Mouse (Mus musculus) liver, adult 2 months (tissue): ENCODE results near the gene C1qtnf5. TPM values are rescaled to one million over a fixed set of nuclear protein-coding genes. Genes with fewer than 3 reads are reported as not detected.

ENCODE experiments used
- DNase-seq: peaks from one replicate; pipeline ENCODE4 v3.0.0-alpha.2; 2011; ENCODE audit warnings: low read depth, low spot score; ENCODE audit errors: extremely low read depth
- H3K27ac ChIP-seq: fragments of 200-500 bp; replicated peaks from 2 replicates; pipeline ENCODE4 v1.5.1; 2012; ENCODE audit warnings: low read depth, mild to moderate bottlenecking, control low read depth, inconsistent platforms, low read length; ENCODE audit not compliant: insufficient read depth
- H3K27me3 ChIP-seq: fragments of 200-500 bp; 2 replicates; pipeline ENCODE4 v1.6.1; 2012; ENCODE audit warnings: mild to moderate bottlenecking, moderate library complexity, low read length, inconsistent platforms; ENCODE audit not compliant: control insufficient read depth, insufficient read depth
- H3K36me3 ChIP-seq: fragments of 200-500 bp; 2 replicates; pipeline ENCODE4 v1.6.1; 2012; ENCODE audit warnings: low read length, inconsistent platforms; ENCODE audit not compliant: control insufficient read depth, insufficient read depth
- H3K4me1 ChIP-seq: fragments of 200-500 bp; 2 replicates; pipeline ENCODE4 v1.6.1; 2011; ENCODE audit warnings: low read length; ENCODE audit not compliant: control insufficient read depth, insufficient read depth
- H3K4me3 ChIP-seq: fragments of 200-500 bp; 2 replicates; pipeline ENCODE4 v1.5.1; 2011; ENCODE audit warnings: low read depth, mild to moderate bottlenecking, control low read depth, low read length, moderate library complexity; ENCODE audit not compliant: insufficient read depth
- H3K79me2 ChIP-seq: fragments of 200-500 bp; 2 replicates; pipeline ENCODE4 v1.6.1; 2012; ENCODE audit warnings: inconsistent platforms, mild to moderate bottlenecking, low read length, moderate library complexity; ENCODE audit not compliant: control insufficient read depth, insufficient read depth
- H3K9ac ChIP-seq: fragments of 200-500 bp; 2 replicates; pipeline ENCODE4 v1.6.1; 2012; ENCODE audit warnings: low read depth, mild to moderate bottlenecking, control low read depth, inconsistent platforms, low read length
- CTCF ChIP-seq: fragments of 200-500 bp; IDR thresholded peaks from 2 replicates; pipeline ENCODE4 v1.5.1; 2011; ENCODE audit warnings: low read depth, low read length, control low read depth
- POLR2A ChIP-seq: fragments of 200-500 bp; IDR thresholded peaks from 2 replicates; pipeline ENCODE4 v1.6.1; 2011; ENCODE audit warnings: low read length, control low read depth; ENCODE audit not compliant: insufficient read depth; ENCODE audit errors: extremely low read depth
- WGBS: fragments of 180-500 bp; shearing (Covaris S2); methylation state at CpG from one replicate; pipeline ENCODE4 v1.1.7; 2018; 5-methylcytosine and 5-hydroxymethylcytosine counted together
- polyA plus RNA-seq: library from polyadenylated mRNA; depleted of rRNA; stranded (reverse); fragments of >200 nt; gene quantifications from 2 replicates; pipeline ENCODE4 v1.2.3, GENCODE M21; 2012; rRNA removed
- total RNA-seq: library from RNA; depleted of rRNA; stranded (reverse); fragments of >200 nt; gene quantifications from 2 replicates; pipeline ENCODE4 v1.2.3, GENCODE M21; 2014; rRNA removed

Gene C1qtnf5
- 2.7 and 3.0 TPM in 2 replicates for total RNA-seq
- polyA plus RNA-seq = 5.6 and 5.7 TPM in 2 replicates

- TF ChIP-seq CTCF (no peak), POLR2A (no peak)
- Histone ChIP-seq H3K27me3 (no peaks in the 10 kb centered on the region), H3K36me3 (no peaks in the 10 kb centered on the region), H3K4me3 (peak within 1 kb of the TSS; percentile 32; the same call in 1 of the 2 replicates), H3K9ac (peak within 1 kb of the TSS; percentile 28), H3K27ac (peak within 1 kb of the TSS; percentile 6; the same call in 1 of the 2 replicates), H3K79me2 (peaks cover 5% of the 10 kb centered on the region; the same call in 1 of the 2 replicates), H3K4me1 (no peaks in the 10 kb centered on the region)
- peak; percentile 31 for DNase-seq
- WGBS = 79% methylated on average over 8 of the region's 8 CpGs
Observed at GRCm38 (mm10) chr9:44107110-44107509, at the start of gene C1qtnf5. Gene C1qtnf5 (plus strand): TSS chr9:44107245.

DNA sequence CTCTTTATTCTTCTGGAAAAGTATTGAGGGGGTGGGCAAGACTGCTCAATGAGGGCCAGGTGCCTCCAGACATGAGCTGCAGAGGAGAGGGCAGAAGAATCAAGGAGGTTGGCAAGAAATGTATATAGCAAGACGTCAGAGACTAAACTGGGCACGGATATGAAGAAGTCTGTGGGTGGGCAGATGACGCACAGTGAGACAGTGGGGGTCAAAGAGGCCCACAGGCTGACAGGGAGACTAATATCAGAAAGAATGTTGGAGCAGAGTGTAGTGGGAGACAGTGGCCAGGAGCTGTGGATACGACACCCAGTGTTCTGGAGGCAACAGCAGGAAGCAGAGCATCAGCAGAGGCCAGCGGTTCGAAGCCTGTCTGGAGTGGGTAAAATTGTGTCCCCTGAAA lies 48.4 kb upstream of the C1qtnf5 start:
- 80% methylated on average over 6 of the region's 6 CpGs for WGBS
- no peak for TF ChIP-seq POLR2A
- no peak for TF ChIP-seq CTCF
- no peak overlapping the region for H3K9ac ChIP-seq
- no peak overlapping the region for H3K27ac ChIP-seq
- no peaks in the 10 kb centered on the region for H3K4me1 ChIP-seq
- H3K36me3 ChIP-seq = no peaks in the 10 kb centered on the region
- peaks cover 2% of the 10 kb centered on the region; the same call in 1 of the 2 replicates for H3K27me3 ChIP-seq
- DNase-seq = no peak
- no peak overlapping the region for H3K4me3 ChIP-seq
- H3K79me2 ChIP-seq = no peaks in the 10 kb centered on the region

GRCm38 (mm10) chr9:44065177-44065576 lies 41.9 kb upstream of the C1qtnf5 start:
- Histone ChIP-seq H3K4me3 (no peak overlapping the region), H3K9ac (no peak overlapping the region), H3K27ac (no peak overlapping the region), H3K79me2 (no peaks in the 10 kb centered on the region), H3K4me1 (no peaks in the 10 kb centered on the region), H3K27me3 (no peaks in the 10 kb centered on the region), H3K36me3 (no peaks in the 10 kb centered on the region)
- WGBS = 26% methylated on average over 1 of the region's 1 CpGs
- TF ChIP-seq POLR2A (no peak), CTCF (0 out of 2 replicates have a peak, but pooled peaks have one; percentile 4)
- DNase-seq = no peak

GRCm38 (mm10) chr9:44066785-44067225 lies 40.2 kb upstream of the C1qtnf5 start, which contains the start of gene Usp2:
Gene Usp2 (plus strand): TSS chr9:44067021.
- peak within 1 kb of the TSS; percentile 56 for H3K27ac ChIP-seq
- H3K27me3 ChIP-seq = no peaks in the 10 kb centered on the region
- H3K9ac ChIP-seq = peak within 1 kb of the TSS; percentile 87
- TF ChIP-seq POLR2A = peak; percentile 41; the same call in 1 of the 2 replicates
- TF ChIP-seq CTCF = peak; percentile 75
- under 1% methylated on average over 38 of the region's 38 CpGs for WGBS
- peak; percentile 88 for DNase-seq
- no peaks in the 10 kb centered on the region for H3K36me3 ChIP-seq
- H3K79me2 ChIP-seq = no peaks in the 10 kb centered on the region
- H3K4me1 ChIP-seq = no peaks in the 10 kb centered on the region
- H3K4me3 ChIP-seq = peak within 1 kb of the TSS; percentile 84

DNA sequence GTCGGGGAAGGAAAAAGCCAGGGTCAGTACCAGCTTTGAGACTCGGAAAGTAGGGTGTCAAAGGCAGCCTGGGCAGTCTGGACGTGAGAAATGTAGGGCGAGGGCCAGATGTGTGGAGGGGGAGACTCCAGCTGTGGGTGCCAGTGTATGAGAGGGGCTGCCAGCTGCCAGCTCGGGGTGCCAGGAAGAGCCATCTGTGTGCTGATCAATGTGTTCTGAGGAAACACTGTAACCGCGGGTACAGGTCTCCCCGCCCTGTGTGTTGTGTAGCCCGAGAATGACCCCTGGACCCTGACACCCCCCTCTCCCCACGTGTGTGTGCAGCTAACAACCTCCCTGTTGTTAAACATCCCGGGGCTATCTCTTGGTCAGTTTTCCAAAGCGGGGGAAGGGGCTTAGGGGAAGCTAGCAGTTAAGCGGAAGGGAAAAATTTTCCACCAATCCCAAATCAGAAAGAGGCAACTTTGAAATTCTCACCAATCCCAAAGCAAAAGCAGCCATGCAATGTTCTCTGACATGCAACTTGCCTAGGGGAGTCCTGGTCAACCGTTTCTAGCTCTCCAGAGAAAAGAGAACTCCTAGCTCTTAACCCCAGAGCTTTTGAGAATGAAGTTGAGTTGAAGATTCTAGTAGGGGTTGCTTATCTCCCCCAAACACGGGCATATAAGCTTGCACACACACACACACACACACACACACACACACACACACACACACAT lies 39.6 kb upstream of the C1qtnf5 start:
- Histone ChIP-seq H3K4me3 (peak overlapping the region; percentile 84), H3K4me1 (no peaks in the 10 kb centered on the region), H3K79me2 (no peaks in the 10 kb centered on the region), H3K36me3 (no peaks in the 10 kb centered on the region), H3K27me3 (no peaks in the 10 kb centered on the region), H3K27ac (peak overlapping the region; percentile 56), H3K9ac (peak overlapping the region; percentile 87)
- peak; percentile 45 for DNase-seq
- no peak for TF ChIP-seq CTCF
- TF ChIP-seq POLR2A = no peak
- 8% methylated on average over 15 of the region's 15 CpGs for WGBS

DNA sequence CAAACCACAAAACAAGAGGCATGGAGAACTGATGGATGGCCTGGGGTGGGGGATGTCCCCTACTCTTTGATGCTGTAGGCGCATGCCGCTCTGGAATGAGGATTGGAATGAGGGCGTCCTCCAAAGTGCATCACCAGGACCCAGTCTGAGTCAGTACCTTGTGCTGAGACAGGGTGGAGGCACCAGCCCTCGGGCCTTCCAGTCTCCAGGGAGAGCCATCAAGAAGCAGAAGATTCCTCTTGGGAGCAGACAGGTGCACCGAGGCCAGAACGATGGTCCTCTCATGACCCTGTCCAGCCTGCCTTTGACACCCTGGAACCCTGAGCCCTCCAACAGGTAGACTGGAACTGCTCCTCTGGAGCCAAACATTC lies 39.1 kb upstream of the C1qtnf5 start:
- Histone ChIP-seq H3K27ac (no peak overlapping the region), H3K4me3 (no peak overlapping the region), H3K36me3 (no peaks in the 10 kb centered on the region), H3K9ac (no peak overlapping the region), H3K4me1 (no peaks in the 10 kb centered on the region), H3K79me2 (no peaks in the 10 kb centered on the region), H3K27me3 (no peaks in the 10 kb centered on the region)
- 91% methylated on average over 6 of the region's 6 CpGs for WGBS
- DNase-seq = no peak
- TF ChIP-seq POLR2A (no peak), CTCF (no peak)
